Mouse (Mus musculus): ENCODE measurements around the gene Ppp1r13b.

The Ppp1r13b gene

DNA sequence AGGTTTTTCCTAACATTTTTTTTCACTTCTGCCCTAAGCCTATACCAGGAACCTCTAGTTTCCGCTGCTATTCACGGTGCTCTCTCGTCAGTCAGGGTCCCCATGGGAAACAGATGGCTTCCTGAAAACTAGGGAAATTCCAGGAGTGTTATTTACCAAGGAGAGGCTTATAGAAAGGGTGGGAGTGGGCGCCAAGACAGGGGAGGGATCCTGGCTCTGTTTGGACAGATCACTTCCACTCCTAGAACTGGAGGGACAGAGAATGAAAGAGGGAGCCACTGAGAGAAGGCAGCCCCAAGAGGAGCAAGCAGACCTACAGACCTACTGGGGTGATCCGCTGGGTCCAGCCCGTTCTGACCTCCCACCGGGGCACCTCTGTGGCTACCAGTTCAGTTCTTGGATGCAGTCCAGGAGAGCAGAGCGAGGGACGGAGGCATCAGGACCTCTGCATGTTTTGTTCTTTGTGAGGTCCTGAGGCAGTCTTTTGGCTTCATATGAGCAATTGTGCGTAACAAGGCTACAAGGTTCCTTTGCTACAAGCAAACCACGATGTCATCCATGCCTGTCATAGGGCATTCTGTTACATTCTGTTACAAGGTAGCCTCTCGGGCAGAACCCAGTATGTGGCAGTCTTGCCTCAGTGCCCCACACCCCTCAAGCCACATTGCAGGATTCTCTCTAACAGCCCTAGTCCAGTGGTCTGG is 8.8 kb upstream of the Ppp1r13b start:
- no peak for DNase-seq

DNA sequence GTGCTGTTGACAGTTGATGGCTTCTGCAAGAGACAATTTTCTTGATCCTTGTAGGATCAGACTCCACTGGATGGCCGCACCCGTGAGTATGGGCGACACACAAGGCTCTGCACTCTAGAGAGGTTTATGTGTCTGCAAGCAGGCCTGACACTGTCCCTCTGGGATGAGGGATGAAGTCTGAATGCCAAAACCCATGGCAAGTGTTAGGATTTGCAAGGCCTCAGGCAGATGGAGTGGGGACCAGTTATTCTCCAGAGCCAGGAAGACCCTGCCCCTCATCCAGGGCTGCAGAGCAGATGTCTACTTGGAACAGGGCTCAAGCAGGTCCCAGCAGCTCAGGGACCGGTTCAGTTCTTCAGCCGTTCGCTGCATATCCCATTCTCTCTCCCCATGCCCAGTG is 7.9 kb upstream of the Ppp1r13b start:
- DNase-seq = no peak

GRCm38 (mm10) chr12:111914031-111914430 is 6.1 kb upstream of the Ppp1r13b start:
- DNase-seq = peak; percentile 61

GRCm38 (mm10) chr12:111912802-111913201 is 4.9 kb upstream of the Ppp1r13b start:
- no peak for DNase-seq

GRCm38 (mm10) chr12:111911796-111912195 is 3.9 kb upstream of the Ppp1r13b start:
- DNase-seq = no peak

DNA sequence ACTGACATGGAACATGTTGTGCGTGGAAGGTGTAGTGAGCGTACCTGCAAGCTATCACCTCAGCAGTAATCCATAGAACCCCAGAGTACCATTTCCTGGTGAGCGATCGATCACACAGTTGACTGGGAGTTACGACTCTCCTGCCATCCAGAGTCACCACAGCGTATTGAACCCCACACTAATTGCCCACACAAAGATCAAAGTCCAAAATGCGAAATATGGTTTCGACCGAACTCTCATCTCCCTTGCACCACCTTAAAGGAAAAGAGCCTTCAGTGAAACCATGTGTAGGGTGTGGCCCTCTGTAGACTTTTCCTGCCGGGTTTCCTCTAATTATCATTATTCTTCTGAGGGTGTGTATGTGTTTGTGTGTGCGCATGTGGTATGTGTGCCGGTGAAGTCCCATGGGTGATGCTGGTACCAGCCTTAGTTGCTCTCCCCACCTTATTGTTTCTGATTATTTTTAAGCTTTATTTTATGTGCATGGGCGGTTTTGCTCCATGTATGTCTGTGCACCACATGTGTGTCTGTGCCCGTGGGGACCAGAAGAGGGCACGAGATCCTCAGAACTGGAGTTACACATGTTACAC is 3.4 kb upstream of the Ppp1r13b start:
- no peak for DNase-seq

DNA sequence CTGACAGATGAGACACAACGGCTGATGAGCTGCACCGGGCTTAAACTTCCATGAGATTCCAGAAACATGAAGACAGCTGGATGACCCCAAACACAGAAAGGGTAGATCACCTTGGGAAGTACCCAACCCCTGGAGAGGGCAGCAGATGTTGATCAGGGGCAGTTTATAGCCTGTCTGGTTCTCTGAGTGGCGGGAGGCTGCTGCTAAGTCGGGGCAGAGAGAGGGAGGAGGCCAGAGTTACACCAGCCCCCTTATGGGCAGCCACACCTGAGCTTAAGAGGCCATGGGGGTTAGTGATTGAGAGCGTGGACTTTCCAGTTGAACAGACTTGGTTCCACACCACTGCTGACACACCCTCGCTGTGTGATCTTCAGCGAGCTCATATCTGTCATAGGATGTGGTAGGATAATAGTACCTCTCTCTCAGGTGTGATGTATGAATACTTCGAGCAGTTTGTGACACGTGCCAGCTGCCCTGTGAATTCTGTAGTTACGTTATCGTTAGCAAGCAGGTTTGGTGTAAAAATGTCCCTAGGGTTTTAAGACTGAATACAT is 1.2 kb upstream of the Ppp1r13b start:
- DNase-seq = no peak

- DNase-seq = peak; percentile 90
Observed at GRCm38 (mm10) chr12:111907421-111907891, 454 bp downstream of the Ppp1r13b start.

DNA sequence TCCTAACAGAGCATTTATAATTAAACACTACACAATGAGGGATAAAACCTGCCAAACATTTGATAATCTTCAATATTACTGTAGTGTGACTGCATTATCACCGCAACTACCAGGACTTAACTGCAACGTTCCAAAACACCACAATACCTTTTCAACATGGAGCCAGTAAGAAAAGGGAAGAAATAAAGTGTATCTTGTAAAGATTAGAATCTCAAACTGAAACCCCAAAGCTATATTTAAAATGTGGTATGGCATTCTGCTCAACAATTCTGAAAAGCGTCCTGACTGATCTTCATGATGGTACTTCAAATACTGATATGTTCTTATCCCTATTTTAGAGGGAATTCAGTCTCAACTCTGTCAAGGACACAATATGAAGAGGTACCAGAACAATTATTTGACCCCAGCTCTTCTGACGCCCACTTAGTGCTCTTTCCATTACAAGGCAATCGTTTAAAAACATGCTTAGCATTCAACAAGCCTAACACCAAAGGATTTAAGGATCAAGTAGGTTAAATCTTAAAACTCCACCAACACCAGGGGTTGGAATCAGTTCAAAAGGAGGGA is 1.5 kb downstream of the Ppp1r13b start:
- no peak for DNase-seq

DNA sequence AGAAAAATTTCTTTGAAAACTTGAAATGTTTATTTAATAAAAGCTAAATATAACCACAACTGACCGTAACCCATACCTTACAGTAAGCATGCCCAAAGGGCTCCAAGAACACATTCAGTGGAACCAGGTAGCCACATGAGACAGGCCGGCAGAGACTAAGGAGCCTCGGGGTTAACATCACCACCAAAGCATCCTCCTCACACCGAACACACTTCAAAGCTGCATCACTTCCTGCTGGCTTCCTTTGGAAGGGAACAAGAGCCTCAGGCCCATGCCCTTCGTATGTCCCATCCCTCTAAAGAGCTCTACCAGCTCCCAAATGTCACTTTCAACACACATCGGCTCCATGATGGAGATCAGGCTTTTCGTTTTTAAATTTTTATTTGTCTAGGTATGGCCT is 5.4 kb downstream of the Ppp1r13b start:
- DNase-seq = peak; percentile 30

DNA sequence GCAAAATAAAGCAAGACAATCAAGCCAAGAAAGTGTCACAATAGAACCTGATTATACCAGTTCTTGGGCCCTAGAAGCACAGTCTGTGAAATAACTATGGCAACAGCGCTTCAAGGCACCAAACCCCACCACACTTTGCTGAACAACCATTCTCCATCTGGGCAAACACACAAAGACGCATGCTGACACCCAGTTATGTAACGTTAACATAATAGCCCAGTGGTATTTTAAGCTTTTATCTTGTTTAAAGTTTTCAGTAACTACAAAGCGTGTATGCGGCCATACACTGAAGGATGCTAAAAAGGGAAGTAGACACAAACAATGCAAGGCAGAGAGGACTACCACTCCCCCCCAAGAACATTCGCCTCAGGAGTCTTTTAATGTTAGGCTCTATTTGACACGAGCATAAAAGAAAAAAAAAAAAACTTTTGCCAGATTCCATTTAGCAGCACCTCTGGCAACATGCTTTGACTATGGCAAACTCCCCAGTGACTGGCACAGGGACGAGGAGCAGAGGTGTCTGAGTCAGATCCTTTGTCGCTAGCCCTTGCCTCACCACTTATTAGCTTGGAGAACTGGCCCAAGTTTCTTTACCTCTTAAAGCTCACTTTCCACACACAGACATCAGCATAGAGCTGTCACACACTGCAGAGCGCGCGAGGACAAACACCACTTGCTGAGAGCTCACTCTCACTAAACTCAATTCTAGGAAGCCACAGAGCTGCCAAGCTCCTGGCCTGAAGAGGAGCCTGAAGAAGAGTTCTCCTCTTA is 6.6 kb downstream of the Ppp1r13b start:
- DNase-seq = no peak

- DNase-seq = no peak
Observed at GRCm38 (mm10) chr12:111899646-111900045, 8.3 kb downstream of the Ppp1r13b start.

DNA sequence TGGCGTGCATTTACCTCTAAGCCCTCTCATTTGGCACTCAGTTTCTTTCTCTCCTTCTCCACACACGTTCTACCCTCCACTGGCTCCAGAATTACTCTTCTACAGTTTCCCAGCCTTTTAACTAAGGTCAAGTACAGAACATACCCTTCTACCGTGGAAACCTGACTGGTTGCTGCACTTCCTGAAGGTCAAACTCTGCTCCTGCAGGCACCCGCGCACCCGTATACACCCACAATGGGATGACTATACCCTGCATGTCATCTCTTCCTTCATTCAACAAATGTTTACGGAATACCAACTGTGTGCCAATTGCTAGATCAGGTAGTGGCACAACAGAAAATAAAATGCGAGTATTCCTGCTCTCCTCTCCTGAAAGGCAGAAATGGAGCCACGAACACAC is 9.2 kb downstream of the Ppp1r13b start:
- no peak for DNase-seq

DNA sequence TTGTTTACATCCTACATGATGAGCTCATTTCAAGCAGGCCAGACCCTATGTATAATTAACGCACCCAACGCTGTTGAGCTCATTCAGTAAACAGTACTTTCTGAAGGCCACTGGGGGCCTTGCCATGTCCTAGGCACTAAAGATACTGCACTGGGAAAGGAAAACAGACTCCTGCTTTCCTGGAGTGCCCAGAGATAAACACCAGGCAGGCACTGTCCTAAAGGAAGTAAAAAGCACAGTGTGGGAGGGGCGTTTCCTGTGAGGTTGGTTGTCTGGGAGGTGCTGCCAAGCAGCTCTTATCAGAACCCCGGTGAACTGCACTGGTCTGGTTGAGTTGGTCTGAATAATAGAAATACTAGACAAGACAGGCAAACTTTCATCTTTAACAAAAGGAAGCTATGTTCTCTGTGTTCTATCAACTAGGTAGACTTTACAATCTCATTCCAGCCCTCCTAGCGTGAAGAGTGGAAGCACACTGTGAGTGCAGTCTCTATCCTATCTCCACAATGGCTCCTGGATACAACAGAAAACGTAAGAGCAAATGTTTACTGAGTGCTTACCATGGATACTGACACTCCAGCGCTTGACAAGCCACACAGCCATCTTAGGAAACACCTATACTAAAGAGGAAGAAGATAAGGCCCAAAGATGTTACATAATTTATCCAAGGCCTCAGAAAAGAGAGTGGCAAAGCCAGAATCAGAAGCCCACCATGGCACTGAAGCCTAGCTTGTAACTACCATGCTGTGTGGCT is 10.8 kb downstream of the Ppp1r13b start:
- peak; percentile 57 for DNase-seq

DNA sequence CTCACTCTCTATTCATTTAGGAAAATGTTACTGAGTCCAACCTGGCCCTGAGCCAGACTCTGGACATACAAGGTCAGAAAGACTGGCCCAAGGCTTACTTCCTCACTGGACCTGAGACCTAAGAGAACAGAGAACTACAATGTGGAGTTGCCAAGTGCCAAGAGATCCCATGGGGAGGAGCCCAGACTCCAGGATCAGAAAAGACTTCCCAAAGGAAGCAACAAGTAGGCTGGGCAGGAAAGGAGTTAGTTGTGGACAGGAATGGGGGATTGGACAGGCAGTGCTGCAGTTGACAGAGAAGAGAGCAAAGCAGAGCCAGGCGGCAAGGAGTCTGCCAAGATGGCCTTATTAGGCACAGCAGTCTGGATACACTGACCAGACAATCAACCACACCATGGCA is 13.8 kb downstream of the Ppp1r13b start:
- no peak for DNase-seq

- DNase-seq = no peak
Observed at GRCm38 (mm10) chr12:111892981-111893380, 14.9 kb downstream of the Ppp1r13b start.

DNA sequence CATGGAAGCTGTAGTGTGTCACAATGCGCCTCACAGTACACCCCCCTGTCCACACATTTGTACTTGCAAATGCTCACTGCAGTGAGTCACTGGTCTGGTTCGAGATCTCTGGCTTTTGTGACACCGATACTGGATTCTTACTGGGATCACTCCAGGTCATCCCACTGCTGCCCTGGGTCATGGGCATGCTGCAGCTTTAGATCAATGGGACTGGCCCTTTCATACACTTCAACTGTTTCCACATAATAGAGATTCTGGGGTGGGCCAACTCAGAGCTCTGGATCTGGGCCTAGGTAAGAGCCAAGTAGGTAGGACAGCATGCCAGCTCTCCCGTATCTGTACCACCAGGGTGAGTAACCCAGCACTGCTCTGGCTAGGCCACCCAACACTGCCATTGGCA is 16.1 kb downstream of the Ppp1r13b start:
- no peak for DNase-seq

DNA sequence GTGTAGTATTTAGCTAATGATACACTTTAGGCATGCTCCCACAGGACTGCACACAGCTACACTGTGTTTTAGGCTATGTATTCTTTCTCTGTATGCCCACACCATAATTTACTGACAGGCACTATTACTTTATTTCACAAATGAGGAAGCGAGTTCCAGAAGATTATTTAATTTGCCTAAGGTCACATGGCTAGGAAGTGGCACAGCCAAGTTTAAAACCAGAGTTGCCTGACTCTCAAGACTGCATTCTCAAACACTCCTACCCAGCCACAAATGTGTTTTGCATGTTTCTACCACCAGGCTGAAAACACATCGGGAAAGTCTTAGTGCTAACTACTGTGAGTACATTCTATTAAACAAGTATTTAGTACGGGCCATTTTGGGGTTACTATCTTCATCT is 18.7 kb downstream of the Ppp1r13b start:
- no peak for DNase-seq

GRCm38 (mm10) chr12:111888303-111888864 is 19.5 kb downstream of the Ppp1r13b start:
- no peak for DNase-seq

- no peak for DNase-seq
Observed at GRCm38 (mm10) chr12:111887005-111887404, 20.9 kb downstream of the Ppp1r13b start.

DNA sequence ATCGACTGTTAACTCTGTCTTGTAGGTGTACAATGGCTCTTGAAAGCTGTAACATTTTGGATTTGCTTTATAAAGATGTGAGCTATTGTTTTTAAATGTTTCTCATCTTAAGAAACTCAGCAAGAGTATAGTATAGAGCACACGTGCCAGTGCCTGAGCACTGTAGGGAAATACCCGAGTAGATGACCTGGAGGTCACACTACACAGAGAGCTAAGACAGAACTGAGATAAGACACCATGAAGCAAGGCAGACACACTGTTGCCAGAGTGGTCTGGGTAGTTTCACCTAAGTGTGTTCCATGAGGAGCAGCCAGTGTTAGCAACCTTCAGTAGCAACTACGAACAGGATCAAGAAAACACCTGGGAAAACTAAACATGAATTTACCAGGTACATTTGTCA is 25.1 kb downstream of the Ppp1r13b start:
- DNase-seq = no peak

DNA sequence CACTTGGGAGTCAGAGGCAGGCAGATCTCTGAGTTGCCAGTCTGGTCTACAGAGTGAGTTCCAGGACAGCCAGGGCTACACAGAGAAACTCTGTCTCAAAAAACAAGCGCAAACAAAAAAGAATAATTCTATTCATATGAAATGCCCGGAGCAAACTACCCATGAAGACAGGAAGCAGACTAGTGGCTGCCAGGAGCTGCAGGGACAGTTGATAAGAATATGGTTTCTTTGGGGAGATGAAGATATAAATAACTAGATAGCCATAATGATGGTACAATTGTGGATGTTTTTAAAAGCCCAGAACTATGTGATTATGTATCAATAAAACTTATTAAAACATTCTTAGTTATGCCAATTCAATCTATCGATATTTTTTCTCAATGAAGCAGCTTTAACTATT is 25.9 kb downstream of the Ppp1r13b start:
- no peak for DNase-seq

All from thymus, postnatal 14 days (tissue).